Mouse (Mus musculus) frontal cortex, adult (tissue): ENCODE measurements around the gene Cyp21a1.
"Not testable (repeated sequence)": the region's sequence is repeated elsewhere in the genome, so short reads cannot be mapped to it uniquely, and the experiment has no call there.

Experiments
- ATAC-seq: cut with Nextera tagmentation; 2 replicates; pipeline ENCODE4 v1.9.2; 2017; ENCODE audit warnings: mild to moderate bottlenecking, moderate library complexity, mixed read lengths; ENCODE audit not compliant: low TSS enrichment

The Cyp21a1 gene

GRCm38 (mm10) chr17:34804301-34804700 is at the start of gene Cyp21a1:
TSS of gene Cyp21a1 (minus strand) at chr17:34804561.
- ATAC-seq, result not testable (repeated sequence)

- ATAC-seq, result no peak
Observed at GRCm38 (mm10) chr17:34853511-34853910, 49.1 kb upstream of the Cyp21a1 start.

GRCm38 (mm10) chr17:34850517-34851125 is 46.3 kb upstream of the Cyp21a1 start:
- ATAC-seq, result peak; percentile 8; the same call in 1 of the 2 replicates

- ATAC-seq, result peak; percentile 98
Observed at GRCm38 (mm10) chr17:34849722-34850516, 45.6 kb upstream of the Cyp21a1 start, which contains the start of the genes Skiv2l and Nelfe. TSS of gene Skiv2l (minus strand) at chr17:34850210. TSS of gene Nelfe (plus strand) at chr17:34850391.

GRCm38 (mm10) chr17:34847615-34848014 is 43.3 kb upstream of the Cyp21a1 start:
- no peak for ATAC-seq

GRCm38 (mm10) chr17:34847192-34847591 is 42.8 kb upstream of the Cyp21a1 start:
- ATAC-seq, result no peak

GRCm38 (mm10) chr17:34844884-34845283 is 40.5 kb upstream of the Cyp21a1 start:
- no peak for ATAC-seq

- ATAC-seq, result no peak
Observed at GRCm38 (mm10) chr17:34840736-34841307, 36.5 kb upstream of the Cyp21a1 start.

- ATAC-seq, result no peak
Observed at GRCm38 (mm10) chr17:34838785-34839184, 34.4 kb upstream of the Cyp21a1 start.

- ATAC-seq, result no peak
Observed at GRCm38 (mm10) chr17:34837464-34838324, 33.3 kb upstream of the Cyp21a1 start.

- peak; percentile 91 for ATAC-seq
Observed at GRCm38 (mm10) chr17:34836856-34837221, 32.5 kb upstream of the Cyp21a1 start, which contains the start of the genes Stk19 and Dxo. TSS of gene Stk19 (minus strand) at chr17:34836945. TSS of gene Dxo (plus strand) at chr17:34837019.

GRCm38 (mm10) chr17:34836155-34836855 is 31.9 kb upstream of the Cyp21a1 start:
- ATAC-seq, result peak; percentile 64

- ATAC-seq, result not testable (repeated sequence)
Observed at GRCm38 (mm10) chr17:34830776-34831175, 26.4 kb upstream of the Cyp21a1 start.

GRCm38 (mm10) chr17:34814818-34815370 is 10.5 kb upstream of the Cyp21a1 start:
- ATAC-seq, result no peak

GRCm38 (mm10) chr17:34813747-34814146 is 9.4 kb upstream of the Cyp21a1 start:
- ATAC-seq, result not testable (repeated sequence)

GRCm38 (mm10) chr17:34811275-34811674 is 6.9 kb upstream of the Cyp21a1 start:
- ATAC-seq, result no peak

- not testable (repeated sequence) for ATAC-seq
Observed at GRCm38 (mm10) chr17:34810811-34811210, 6.5 kb upstream of the Cyp21a1 start.

- not testable (repeated sequence) for ATAC-seq
Observed at GRCm38 (mm10) chr17:34810411-34810810, 6.0 kb upstream of the Cyp21a1 start.

GRCm38 (mm10) chr17:34808599-34809205 is 4.3 kb upstream of the Cyp21a1 start:
- ATAC-seq, result no peak

- no peak for ATAC-seq
Observed at GRCm38 (mm10) chr17:34807176-34807575, 2.8 kb upstream of the Cyp21a1 start.
